Mouse (Mus musculus): ENCODE data around the gene Abcc12. TPM values are rescaled to one million over a fixed set of nuclear protein-coding genes. Genes with fewer than 3 reads are reported as not detected.

Abcc12 gene
- polyA plus RNA-seq, 1 experiment from 2014 or later = not detected

GRCm38 (mm10) chr8:86613798-86614197 lies 33.3 kb upstream of the Abcc12 start:
- Histone ChIP-seq H3K9me3 (replicated peaks; ENCODE audit: control insufficient read depth, low read length) (no peaks in the 10 kb centered on the region), H3K9ac (replicated peaks; ENCODE audit: low read length) (no peak overlapping the region), H3K4me2 (ENCODE audit: low read depth, low read length) (no peak overlapping the region), H3K27me3 (ENCODE audit: control insufficient read depth, insufficient read depth, low read length) (no peaks in the 10 kb centered on the region), H3K36me3 (replicated peaks; ENCODE audit: control insufficient read depth, insufficient read depth, low read depth, low read length) (no peaks in the 10 kb centered on the region), H3K4me3 (ENCODE audit: low read depth, low read length) (no peak overlapping the region), H3K27ac (replicated peaks; ENCODE audit: low read depth, low read length) (no peak overlapping the region), H3K4me1 (ENCODE audit: control insufficient read depth, insufficient read depth, low read length) (no peaks in the 10 kb centered on the region)
- WGBS = 76% methylated on average over 2 of the region's 2 CpGs
- no peak for ATAC-seq (replicated peaks; ENCODE audit: insufficient number of reproducible peaks, low FRiP score, low TSS enrichment, low read depth)
- no peak for DNase-seq (ENCODE audit: low spot score)

GRCm38 (mm10) chr8:86604676-86605075 lies 24.2 kb upstream of the Abcc12 start:
- no peaks in the 10 kb centered on the region for H3K36me3 ChIP-seq (replicated peaks; ENCODE audit: control insufficient read depth, insufficient read depth, low read depth, low read length)
- 82% methylated on average over 3 of the region's 3 CpGs for WGBS
- no peaks in the 10 kb centered on the region for H3K9me3 ChIP-seq (replicated peaks; ENCODE audit: control insufficient read depth, low read length)
- H3K4me2 ChIP-seq (ENCODE audit: low read depth, low read length) = no peak overlapping the region
- H3K27me3 ChIP-seq (ENCODE audit: control insufficient read depth, insufficient read depth, low read length) = no peaks in the 10 kb centered on the region
- H3K4me3 ChIP-seq (ENCODE audit: low read depth, low read length) = no peak overlapping the region
- no peak overlapping the region for H3K27ac ChIP-seq (replicated peaks; ENCODE audit: low read depth, low read length)
- no peak for DNase-seq (ENCODE audit: low spot score)
- ATAC-seq (replicated peaks; ENCODE audit: insufficient number of reproducible peaks, low FRiP score, low TSS enrichment, low read depth) = no peak
- H3K9ac ChIP-seq (replicated peaks; ENCODE audit: low read length) = no peak overlapping the region
- H3K4me1 ChIP-seq (ENCODE audit: control insufficient read depth, insufficient read depth, low read length) = no peaks in the 10 kb centered on the region

- H3K4me2 ChIP-seq (ENCODE audit: low read depth, low read length) = no peak overlapping the region
- no peaks in the 10 kb centered on the region for H3K9me3 ChIP-seq (replicated peaks; ENCODE audit: control insufficient read depth, low read length)
- no peak overlapping the region for H3K9ac ChIP-seq (replicated peaks; ENCODE audit: low read length)
- H3K4me3 ChIP-seq (ENCODE audit: low read depth, low read length) = no peak overlapping the region
- no peaks in the 10 kb centered on the region for H3K27me3 ChIP-seq (ENCODE audit: control insufficient read depth, insufficient read depth, low read length)
- no peaks in the 10 kb centered on the region for H3K36me3 ChIP-seq (replicated peaks; ENCODE audit: control insufficient read depth, insufficient read depth, low read depth, low read length)
- DNase-seq (ENCODE audit: low spot score) (no peak), ATAC-seq (replicated peaks; ENCODE audit: insufficient number of reproducible peaks, low FRiP score, low TSS enrichment, low read depth) (no peak)
- H3K4me1 ChIP-seq (ENCODE audit: control insufficient read depth, insufficient read depth, low read length) = no peaks in the 10 kb centered on the region
- H3K27ac ChIP-seq (replicated peaks; ENCODE audit: low read depth, low read length) = no peak overlapping the region
- 46% methylated on average over 2 of the region's 2 CpGs for WGBS
These were observed 22.7 kb upstream of the Abcc12 start for GRCm38 (mm10) chr8:86603174-86603573.

- H3K9ac ChIP-seq (replicated peaks; ENCODE audit: low read length) = no peak overlapping the region
- no peaks in the 10 kb centered on the region for H3K27me3 ChIP-seq (ENCODE audit: control insufficient read depth, insufficient read depth, low read length)
- H3K9me3 ChIP-seq (replicated peaks; ENCODE audit: control insufficient read depth, low read length) = no peaks in the 10 kb centered on the region
- DNase-seq (ENCODE audit: low spot score) = no peak
- no peaks in the 10 kb centered on the region for H3K4me1 ChIP-seq (ENCODE audit: control insufficient read depth, insufficient read depth, low read length)
- H3K4me2 ChIP-seq (ENCODE audit: low read depth, low read length) = no peak overlapping the region
- no peak for ATAC-seq (replicated peaks; ENCODE audit: insufficient number of reproducible peaks, low FRiP score, low TSS enrichment, low read depth)
- no peaks in the 10 kb centered on the region for H3K36me3 ChIP-seq (replicated peaks; ENCODE audit: control insufficient read depth, insufficient read depth, low read depth, low read length)
- no peak overlapping the region for H3K4me3 ChIP-seq (ENCODE audit: low read depth, low read length)
- no peak overlapping the region for H3K27ac ChIP-seq (replicated peaks; ENCODE audit: low read depth, low read length)
- 81% methylated on average over 3 of the region's 3 CpGs for WGBS
These were observed 19.8 kb upstream of the Abcc12 start for GRCm38 (mm10) chr8:86600311-86600710.

- DNase-seq (ENCODE audit: low spot score) = no peak
- 85% methylated on average over 6 of the region's 6 CpGs for WGBS
- H3K36me3 ChIP-seq (replicated peaks; ENCODE audit: control insufficient read depth, insufficient read depth, low read depth, low read length) = no peaks in the 10 kb centered on the region
- H3K27me3 ChIP-seq (ENCODE audit: control insufficient read depth, insufficient read depth, low read length) = no peaks in the 10 kb centered on the region
- H3K9ac ChIP-seq (replicated peaks; ENCODE audit: low read length) = no peak overlapping the region
- no peak overlapping the region for H3K27ac ChIP-seq (replicated peaks; ENCODE audit: low read depth, low read length)
- no peak for ATAC-seq (replicated peaks; ENCODE audit: insufficient number of reproducible peaks, low FRiP score, low TSS enrichment, low read depth)
- H3K4me2 ChIP-seq (ENCODE audit: low read depth, low read length) = no peak overlapping the region
- H3K4me1 ChIP-seq (ENCODE audit: control insufficient read depth, insufficient read depth, low read length) = no peaks in the 10 kb centered on the region
- no peaks in the 10 kb centered on the region for H3K9me3 ChIP-seq (replicated peaks; ENCODE audit: control insufficient read depth, low read length)
- H3K4me3 ChIP-seq (ENCODE audit: low read depth, low read length) = no peak overlapping the region
These were observed 18.8 kb upstream of the Abcc12 start for GRCm38 (mm10) chr8:86599299-86599698.

GRCm38 (mm10) chr8:86597681-86598080 lies 17.2 kb upstream of the Abcc12 start:
- no peak overlapping the region for H3K27ac ChIP-seq (replicated peaks; ENCODE audit: low read depth, low read length)
- DNase-seq (ENCODE audit: low spot score) (no peak), ATAC-seq (replicated peaks; ENCODE audit: insufficient number of reproducible peaks, low FRiP score, low TSS enrichment, low read depth) (no peak)
- WGBS = 90% methylated on average over 7 of the region's 7 CpGs
- no peaks in the 10 kb centered on the region for H3K9me3 ChIP-seq (replicated peaks; ENCODE audit: control insufficient read depth, low read length)
- H3K27me3 ChIP-seq (ENCODE audit: control insufficient read depth, insufficient read depth, low read length) = no peaks in the 10 kb centered on the region
- no peaks in the 10 kb centered on the region for H3K4me1 ChIP-seq (ENCODE audit: control insufficient read depth, insufficient read depth, low read length)
- no peak overlapping the region for H3K9ac ChIP-seq (replicated peaks; ENCODE audit: low read length)
- no peak overlapping the region for H3K4me2 ChIP-seq (ENCODE audit: low read depth, low read length)
- H3K4me3 ChIP-seq (ENCODE audit: low read depth, low read length) = no peak overlapping the region
- no peaks in the 10 kb centered on the region for H3K36me3 ChIP-seq (replicated peaks; ENCODE audit: control insufficient read depth, insufficient read depth, low read depth, low read length)

GRCm38 (mm10) chr8:86595671-86596070 lies 15.2 kb upstream of the Abcc12 start:
- H3K9me3 ChIP-seq (replicated peaks; ENCODE audit: control insufficient read depth, low read length) = no peaks in the 10 kb centered on the region
- H3K4me3 ChIP-seq (ENCODE audit: low read depth, low read length) = no peak overlapping the region
- H3K4me1 ChIP-seq (ENCODE audit: control insufficient read depth, insufficient read depth, low read length) = no peaks in the 10 kb centered on the region
- no peaks in the 10 kb centered on the region for H3K27me3 ChIP-seq (ENCODE audit: control insufficient read depth, insufficient read depth, low read length)
- WGBS = 87% methylated on average over 5 of the region's 5 CpGs
- DNase-seq (ENCODE audit: low spot score) = no peak
- H3K9ac ChIP-seq (replicated peaks; ENCODE audit: low read length) = no peak overlapping the region
- H3K27ac ChIP-seq (replicated peaks; ENCODE audit: low read depth, low read length) = no peak overlapping the region
- ATAC-seq (replicated peaks; ENCODE audit: insufficient number of reproducible peaks, low FRiP score, low TSS enrichment, low read depth) = no peak
- no peaks in the 10 kb centered on the region for H3K36me3 ChIP-seq (replicated peaks; ENCODE audit: control insufficient read depth, insufficient read depth, low read depth, low read length)
- H3K4me2 ChIP-seq (ENCODE audit: low read depth, low read length) = no peak overlapping the region

GRCm38 (mm10) chr8:86594159-86594796 lies 13.8 kb upstream of the Abcc12 start:
- ATAC-seq (replicated peaks; ENCODE audit: insufficient number of reproducible peaks, low FRiP score, low TSS enrichment, low read depth) (no peak), DNase-seq (ENCODE audit: low spot score) (no peak)
- no peak overlapping the region for H3K4me3 ChIP-seq (ENCODE audit: low read depth, low read length)
- no peak overlapping the region for H3K4me2 ChIP-seq (ENCODE audit: low read depth, low read length)
- 78% methylated on average over 3 of the region's 3 CpGs for WGBS
- H3K27me3 ChIP-seq (ENCODE audit: control insufficient read depth, insufficient read depth, low read length) = no peaks in the 10 kb centered on the region
- H3K9ac ChIP-seq (replicated peaks; ENCODE audit: low read length) = no peak overlapping the region
- no peaks in the 10 kb centered on the region for H3K4me1 ChIP-seq (ENCODE audit: control insufficient read depth, insufficient read depth, low read length)
- no peak overlapping the region for H3K27ac ChIP-seq (replicated peaks; ENCODE audit: low read depth, low read length)
- H3K36me3 ChIP-seq (replicated peaks; ENCODE audit: control insufficient read depth, insufficient read depth, low read depth, low read length) = no peaks in the 10 kb centered on the region
- no peaks in the 10 kb centered on the region for H3K9me3 ChIP-seq (replicated peaks; ENCODE audit: control insufficient read depth, low read length)

Measured in embryonic facial prominence, embryonic 11.5 days (tissue).